Mouse (Mus musculus): Measurements from ENCODE around the gene Pef1. TPM values are rescaled to one million over a fixed set of nuclear protein-coding genes. Genes with fewer than 3 reads are reported as not detected.

Pef1 gene
- 67.8 and 72.6 TPM in 2 replicates for polyA plus RNA-seq (2014; fragmentation: Nextera tagmentation; extraction: Ambion mirVana)

DNA sequence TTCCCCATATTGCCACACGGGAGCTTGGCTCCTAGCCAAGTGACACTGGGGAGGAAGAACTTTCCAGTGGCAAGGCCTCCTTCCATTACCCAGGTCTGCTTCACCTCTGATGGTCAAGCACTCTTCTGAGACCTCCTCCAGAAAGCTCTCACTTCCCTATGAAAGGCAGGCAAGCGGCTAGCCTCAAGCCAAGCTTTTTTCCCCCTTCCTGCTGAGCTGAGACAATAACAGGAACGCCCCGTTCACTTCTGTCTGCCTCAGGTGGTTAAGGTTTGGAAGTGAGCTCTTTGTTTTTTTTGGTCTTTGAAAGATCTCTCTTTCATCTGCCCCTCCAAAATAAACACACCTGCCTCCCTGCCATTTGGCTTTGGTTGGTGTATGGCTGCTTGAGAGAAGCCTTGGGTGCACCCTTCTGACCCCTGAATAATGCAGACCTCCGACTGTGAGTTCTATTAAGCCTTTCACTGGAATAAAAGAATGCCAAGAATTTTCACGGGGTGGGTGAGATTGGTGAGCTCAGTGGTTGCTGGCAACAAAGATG lies at the start of gene Pef1:
Gene Pef1 (plus strand): TSS at position 448 of the 541 bp plus-strand sequence.
- Histone ChIP-seq H3K4me1 (ENCODE audit: control insufficient read depth, insufficient read depth, low read length) (no peaks in the 10 kb centered on the region), H3K9me3 (replicated peaks; ENCODE audit: control insufficient read depth, low read length) (no peaks in the 10 kb centered on the region), H3K27ac (replicated peaks; ENCODE audit: low read depth, low read length) (no peak within 1 kb of the TSS), H3K36me3 (replicated peaks; ENCODE audit: control insufficient read depth, insufficient read depth, low read depth, low read length) (no peaks in the 10 kb centered on the region), H3K27me3 (ENCODE audit: control insufficient read depth, insufficient read depth, low read length) (no peaks in the 10 kb centered on the region), H3K9ac (replicated peaks; ENCODE audit: low read length) (no peak within 1 kb of the TSS), H3K4me2 (ENCODE audit: low read depth, low read length) (no peak within 1 kb of the TSS), H3K4me3 (ENCODE audit: low read depth, low read length) (no peak within 1 kb of the TSS)
- 5% methylated on average over 6 of the region's 6 CpGs for WGBS
- no peak for ATAC-seq (replicated peaks; ENCODE audit: insufficient number of reproducible peaks, low FRiP score, low TSS enrichment, low read depth)
- peak; percentile 35 for DNase-seq (ENCODE audit: low spot score)

DNA sequence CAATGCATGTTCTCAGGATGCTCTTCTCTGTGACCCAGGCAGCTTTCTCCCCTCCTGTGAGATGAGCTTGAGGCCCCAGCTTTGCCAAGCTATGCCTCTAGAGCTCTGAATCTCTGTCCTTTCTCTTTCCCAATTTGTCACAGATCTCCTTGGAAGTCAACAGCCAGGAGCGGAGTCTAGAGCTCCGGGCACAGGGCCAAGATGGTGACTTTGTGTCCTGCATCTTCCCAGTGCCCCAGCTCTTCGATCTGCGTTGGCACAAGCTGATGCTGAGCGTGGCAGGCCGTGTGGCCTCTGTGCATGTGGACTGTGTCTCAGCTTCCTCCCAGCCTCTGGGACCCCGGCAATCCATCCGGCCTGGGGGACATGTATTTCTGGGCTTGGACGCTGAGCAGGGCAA lies 49.2 kb upstream of the Pef1 start:
- Histone ChIP-seq H3K4me2 (ENCODE audit: low read depth, low read length) (no peak overlapping the region), H3K9me3 (replicated peaks; ENCODE audit: control insufficient read depth, low read length) (no peaks in the 10 kb centered on the region), H3K9ac (replicated peaks; ENCODE audit: low read length) (no peak overlapping the region), H3K4me1 (ENCODE audit: control insufficient read depth, insufficient read depth, low read length) (peaks cover 1% of the 10 kb centered on the region), H3K4me3 (ENCODE audit: low read depth, low read length) (no peak overlapping the region), H3K36me3 (replicated peaks; ENCODE audit: control insufficient read depth, insufficient read depth, low read depth, low read length) (no peaks in the 10 kb centered on the region), H3K27ac (replicated peaks; ENCODE audit: low read depth, low read length) (no peak overlapping the region), H3K27me3 (ENCODE audit: control insufficient read depth, insufficient read depth, low read length) (no peaks in the 10 kb centered on the region)
- DNase-seq (ENCODE audit: low spot score) (no peak), ATAC-seq (replicated peaks; ENCODE audit: insufficient number of reproducible peaks, low FRiP score, low TSS enrichment, low read depth) (no peak)
- 92% methylated on average over 9 of the region's 9 CpGs for WGBS

DNA sequence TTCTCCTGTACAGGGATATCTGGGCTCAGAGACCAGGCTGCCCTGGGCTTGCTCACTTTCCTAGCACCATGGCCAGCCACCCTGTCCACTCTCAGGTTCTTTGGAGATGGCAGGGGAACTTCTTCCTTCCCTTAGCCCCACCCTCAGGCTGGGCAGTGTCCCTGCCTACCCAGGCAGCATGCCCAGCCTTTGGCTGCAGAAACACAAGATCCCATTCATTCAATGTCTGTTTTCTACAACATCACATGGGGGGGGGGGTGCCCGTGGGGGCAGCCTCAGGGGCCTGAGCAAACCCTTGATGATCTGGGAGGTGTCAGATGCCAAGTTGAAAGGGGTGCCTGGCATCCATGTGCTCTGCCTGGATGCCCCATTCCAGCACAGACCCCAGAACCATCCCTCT lies 47.6 kb upstream of the Pef1 start:
- ATAC-seq (replicated peaks; ENCODE audit: insufficient number of reproducible peaks, low FRiP score, low TSS enrichment, low read depth) (no peak), DNase-seq (ENCODE audit: low spot score) (no peak)
- no peak overlapping the region for H3K27ac ChIP-seq (replicated peaks; ENCODE audit: low read depth, low read length)

DNA sequence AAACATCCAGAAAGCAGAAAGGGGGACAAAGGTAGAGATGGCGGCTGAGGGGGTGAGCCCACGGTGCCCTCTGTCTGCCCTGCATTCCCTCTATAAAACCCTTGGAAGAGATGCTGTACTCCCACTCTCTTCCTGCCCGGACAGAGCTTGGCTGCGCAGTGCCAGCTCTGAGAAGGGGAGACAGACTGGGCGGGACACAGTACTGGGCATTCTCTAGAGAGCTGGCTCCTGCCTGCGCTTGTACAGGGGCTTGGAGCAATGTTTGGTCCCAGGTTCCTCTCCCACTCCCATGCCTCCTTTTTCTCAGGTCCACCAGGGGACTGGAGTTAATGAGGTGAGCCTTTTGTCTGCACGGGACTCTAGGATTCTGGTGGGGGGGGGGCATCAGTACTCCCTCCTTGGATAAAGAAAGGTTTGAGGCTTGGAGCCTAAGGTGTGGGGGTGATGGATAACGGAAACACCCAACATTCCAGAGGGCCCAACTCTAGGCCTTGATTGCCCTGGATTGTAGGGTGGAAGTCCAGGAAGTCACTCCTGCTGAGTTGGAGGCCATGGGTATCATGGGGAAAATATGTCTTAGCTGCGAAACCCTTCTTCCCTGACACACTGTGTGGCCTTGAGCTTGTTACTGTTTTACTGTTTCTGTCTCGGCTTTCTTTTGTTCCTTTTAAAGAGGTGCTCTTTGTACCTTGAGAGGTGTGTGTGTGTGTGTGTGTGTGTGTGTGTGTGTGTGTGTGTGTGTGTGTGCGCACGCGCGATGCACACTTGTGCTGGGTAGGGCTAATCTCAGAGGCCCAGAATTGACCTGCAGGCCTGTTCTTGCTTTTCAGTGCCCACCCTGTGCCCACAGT lies 47.0 kb upstream of the Pef1 start:
- H3K9me3 ChIP-seq (replicated peaks; ENCODE audit: control insufficient read depth, low read length), result no peaks in the 10 kb centered on the region
- ATAC-seq (replicated peaks; ENCODE audit: insufficient number of reproducible peaks, low FRiP score, low TSS enrichment, low read depth) (no peak), DNase-seq (ENCODE audit: low spot score) (no peak)
- H3K4me3 ChIP-seq (ENCODE audit: low read depth, low read length), result no peak overlapping the region
- H3K9ac ChIP-seq (replicated peaks; ENCODE audit: low read length), result no peak overlapping the region
- H3K36me3 ChIP-seq (replicated peaks; ENCODE audit: control insufficient read depth, insufficient read depth, low read depth, low read length), result no peaks in the 10 kb centered on the region
- H3K27ac ChIP-seq (replicated peaks; ENCODE audit: low read depth, low read length), result no peak overlapping the region
- no peaks in the 10 kb centered on the region for H3K27me3 ChIP-seq (ENCODE audit: control insufficient read depth, insufficient read depth, low read length)
- no peak overlapping the region for H3K4me2 ChIP-seq (ENCODE audit: low read depth, low read length)
- WGBS, result 81% methylated on average over 14 of the region's 14 CpGs
- no peaks in the 10 kb centered on the region for H3K4me1 ChIP-seq (ENCODE audit: control insufficient read depth, insufficient read depth, low read length)

More for the DNA sequence above, 47.6 kb upstream of the Pef1 start:
- no peak overlapping the region for H3K9ac ChIP-seq (replicated peaks; ENCODE audit: low read length)
- no peaks in the 10 kb centered on the region; the same call in 1 of the 2 replicates for H3K4me1 ChIP-seq (ENCODE audit: control insufficient read depth, insufficient read depth, low read length)
- no peak overlapping the region for H3K4me2 ChIP-seq (ENCODE audit: low read depth, low read length)
- H3K27me3 ChIP-seq (ENCODE audit: control insufficient read depth, insufficient read depth, low read length), result no peaks in the 10 kb centered on the region
- H3K36me3 ChIP-seq (replicated peaks; ENCODE audit: control insufficient read depth, insufficient read depth, low read depth, low read length), result no peaks in the 10 kb centered on the region
- H3K4me3 ChIP-seq (ENCODE audit: low read depth, low read length), result no peak overlapping the region
- no peaks in the 10 kb centered on the region for H3K9me3 ChIP-seq (replicated peaks; ENCODE audit: control insufficient read depth, low read length)
- WGBS, result 63% methylated on average over 1 of the region's 1 CpGs

DNA sequence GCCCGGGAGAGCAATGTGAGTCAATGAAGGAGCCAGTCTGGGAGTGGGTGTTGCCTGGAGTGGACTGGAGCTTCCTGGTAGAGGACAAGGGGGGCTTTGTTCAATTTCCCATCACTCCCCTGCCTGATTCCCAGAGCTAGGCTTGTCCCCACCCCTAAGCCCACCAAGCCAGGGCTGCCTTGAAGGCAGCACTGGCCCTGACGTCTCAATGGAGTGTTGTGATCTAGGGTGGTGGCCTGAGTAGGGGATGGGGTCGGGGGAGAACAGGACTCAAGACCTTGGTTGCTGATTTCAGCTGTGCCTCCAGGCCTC lies 46.4 kb upstream of the Pef1 start:
- Histone ChIP-seq H3K9ac (replicated peaks; ENCODE audit: low read length) (no peak overlapping the region), H3K4me3 (ENCODE audit: low read depth, low read length) (no peak overlapping the region), H3K27me3 (ENCODE audit: control insufficient read depth, insufficient read depth, low read length) (no peaks in the 10 kb centered on the region), H3K4me1 (ENCODE audit: control insufficient read depth, insufficient read depth, low read length) (no peaks in the 10 kb centered on the region), H3K27ac (replicated peaks; ENCODE audit: low read depth, low read length) (no peak overlapping the region), H3K4me2 (ENCODE audit: low read depth, low read length) (no peak overlapping the region), H3K36me3 (replicated peaks; ENCODE audit: control insufficient read depth, insufficient read depth, low read depth, low read length) (no peaks in the 10 kb centered on the region), H3K9me3 (replicated peaks; ENCODE audit: control insufficient read depth, low read length) (no peaks in the 10 kb centered on the region)
- DNase-seq (ENCODE audit: low spot score), result no peak
- 28% methylated on average over 3 of the region's 3 CpGs for WGBS
- ATAC-seq (replicated peaks; ENCODE audit: insufficient number of reproducible peaks, low FRiP score, low TSS enrichment, low read depth), result no peak

DNA sequence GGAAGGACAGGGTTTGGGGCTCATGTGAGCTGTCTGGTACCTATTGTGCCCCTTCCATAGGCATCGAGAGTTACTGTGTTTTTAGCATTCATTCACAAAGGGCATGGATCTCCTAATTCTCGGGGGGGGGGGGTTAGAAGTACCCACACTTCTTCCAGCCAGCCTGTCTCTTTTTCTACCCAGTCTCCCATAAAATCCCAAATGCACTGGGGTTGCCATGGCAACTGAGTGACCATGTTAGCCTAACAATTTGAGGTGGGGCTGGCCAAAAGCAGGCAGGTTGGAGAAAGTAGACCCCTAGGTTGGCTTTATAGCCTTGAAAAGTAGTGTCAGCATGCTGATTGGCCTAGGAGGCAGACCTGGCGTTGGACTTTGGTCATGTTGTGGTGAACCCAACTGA lies 45.9 kb upstream of the Pef1 start:
- Histone ChIP-seq H3K9ac (replicated peaks; ENCODE audit: low read length) (no peak overlapping the region), H3K36me3 (replicated peaks; ENCODE audit: control insufficient read depth, insufficient read depth, low read depth, low read length) (no peaks in the 10 kb centered on the region), H3K27ac (replicated peaks; ENCODE audit: low read depth, low read length) (no peak overlapping the region), H3K9me3 (replicated peaks; ENCODE audit: control insufficient read depth, low read length) (no peaks in the 10 kb centered on the region), H3K4me2 (ENCODE audit: low read depth, low read length) (no peak overlapping the region), H3K4me1 (ENCODE audit: control insufficient read depth, insufficient read depth, low read length) (no peaks in the 10 kb centered on the region), H3K4me3 (ENCODE audit: low read depth, low read length) (no peak overlapping the region), H3K27me3 (ENCODE audit: control insufficient read depth, insufficient read depth, low read length) (no peaks in the 10 kb centered on the region)
- DNase-seq (ENCODE audit: low spot score) (no peak), ATAC-seq (replicated peaks; ENCODE audit: insufficient number of reproducible peaks, low FRiP score, low TSS enrichment, low read depth) (no peak)
- WGBS, result 68% methylated on average over 3 of the region's 3 CpGs

DNA sequence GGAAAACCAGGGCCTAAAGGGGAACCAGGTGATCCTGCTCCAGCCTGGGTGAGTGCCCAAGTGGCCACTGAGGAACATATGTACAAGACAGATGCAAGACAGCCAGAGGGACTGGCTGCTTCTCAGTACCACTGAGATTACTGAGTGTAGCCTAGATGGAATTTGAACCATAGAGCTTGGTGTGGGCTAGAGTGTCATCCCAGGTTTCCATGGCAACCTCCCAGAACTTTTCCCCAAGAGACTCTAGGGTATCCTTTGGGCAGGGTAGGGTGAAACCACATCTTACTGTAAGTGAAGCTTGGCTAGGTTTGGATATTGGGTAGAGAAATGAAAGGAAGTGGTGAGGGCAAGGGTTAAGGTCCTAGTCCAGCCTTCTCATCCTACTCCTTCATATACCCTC lies 41.4 kb upstream of the Pef1 start:
- Histone ChIP-seq H3K36me3 (replicated peaks; ENCODE audit: control insufficient read depth, insufficient read depth, low read depth, low read length) (no peaks in the 10 kb centered on the region), H3K9ac (replicated peaks; ENCODE audit: low read length) (no peak overlapping the region), H3K4me1 (ENCODE audit: control insufficient read depth, insufficient read depth, low read length) (no peaks in the 10 kb centered on the region), H3K4me3 (ENCODE audit: low read depth, low read length) (no peak overlapping the region), H3K27me3 (ENCODE audit: control insufficient read depth, insufficient read depth, low read length) (no peaks in the 10 kb centered on the region), H3K9me3 (replicated peaks; ENCODE audit: control insufficient read depth, low read length) (no peaks in the 10 kb centered on the region), H3K4me2 (ENCODE audit: low read depth, low read length) (no peak overlapping the region), H3K27ac (replicated peaks; ENCODE audit: low read depth, low read length) (no peak overlapping the region)
- ATAC-seq (replicated peaks; ENCODE audit: insufficient number of reproducible peaks, low FRiP score, low TSS enrichment, low read depth) (no peak), DNase-seq (ENCODE audit: low spot score) (peak; percentile 34)

DNA sequence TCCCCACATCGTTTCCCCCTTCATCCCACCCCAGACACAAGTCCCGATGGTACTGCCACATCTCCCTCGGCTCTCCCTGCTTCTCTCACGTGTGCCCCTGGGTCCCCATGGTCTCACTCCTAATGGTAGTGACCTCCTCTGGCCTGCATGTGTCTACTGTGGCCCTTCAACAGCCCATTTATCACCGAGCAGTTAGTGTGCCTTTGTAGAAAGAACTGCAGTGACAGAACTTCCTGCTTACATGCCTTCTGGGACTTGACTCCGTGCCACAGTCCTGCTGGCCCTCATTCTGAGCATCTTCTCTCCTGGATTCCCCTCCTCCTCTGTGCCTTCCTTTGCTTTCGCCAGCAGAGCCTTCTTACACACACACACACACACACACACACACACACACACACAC lies 39.2 kb upstream of the Pef1 start:
- no peaks in the 10 kb centered on the region for H3K4me1 ChIP-seq (ENCODE audit: control insufficient read depth, insufficient read depth, low read length)
- no peaks in the 10 kb centered on the region for H3K9me3 ChIP-seq (replicated peaks; ENCODE audit: control insufficient read depth, low read length)
- no peak for DNase-seq (ENCODE audit: low spot score)
- H3K9ac ChIP-seq (replicated peaks; ENCODE audit: low read length), result no peak overlapping the region
- ATAC-seq (replicated peaks; ENCODE audit: insufficient number of reproducible peaks, low FRiP score, low TSS enrichment, low read depth), result no peak
- no peak overlapping the region for H3K27ac ChIP-seq (replicated peaks; ENCODE audit: low read depth, low read length)
- H3K4me2 ChIP-seq (ENCODE audit: low read depth, low read length), result no peak overlapping the region
- H3K27me3 ChIP-seq (ENCODE audit: control insufficient read depth, insufficient read depth, low read length), result no peaks in the 10 kb centered on the region
- H3K36me3 ChIP-seq (replicated peaks; ENCODE audit: control insufficient read depth, insufficient read depth, low read depth, low read length), result no peaks in the 10 kb centered on the region
- H3K4me3 ChIP-seq (ENCODE audit: low read depth, low read length), result no peak overlapping the region
- WGBS, result 65% methylated on average over 7 of the region's 7 CpGs
